ENCODE assay signal across 9 mouse cellular contexts in genomic region chr10:61051993-61052613, GRCm38 (mm10). TPM values are rescaled to one million over a fixed set of nuclear protein-coding genes. Genes with fewer than 3 reads are reported as not detected.
DNase-seq lines count a peak whose midpoint lies in the region; ATAC-seq and TF ChIP-seq lines count a peak whose summit lies in the region.
"Had no signal": no experiment of that assay in that cellular context is flagged by ENCODE, and none has a peak within 500 bp of the region (broad histone marks: within the 10 kb centered on the region; RNA-seq: fewer than 3 reads in every experiment).

No protein-coding gene starts in this region.

- WGBS in heart, adult 2 months: 56% methylated on average over 14 of the region's 14 CpGs
- 60% methylated on average over 14 of the region's 14 CpGs for WGBS in hindbrain, embryonic 13.5 days

- no peak for TF ChIP-seq POLR2A in heart, adult 2 months (IDR thresholded peaks at IDR 0.05; ENCODE audit: insufficient read depth, low read depth, low read length)

- H3K27me3 ChIP-seq in heart, adult 2 months (ENCODE audit: control insufficient read depth, insufficient read depth, low read length): no peaks in the 10 kb centered on the region
- peaks cover 35% of the 10 kb centered on the region for H3K27me3 ChIP-seq in hindbrain, embryonic 13.5 days

- TF ChIP-seq CTCF in heart, adult 2 months (IDR thresholded peaks at IDR 0.05): peak; percentile 99

- DNase-seq in heart, adult 2 months: peak; percentile 54 to 66
- DNase-seq in heart, postnatal 25 days (ENCODE audit: low spot score): no peak
- DNase-seq in c-Kit-positive CD71-negative TER-119-negative erythroid progenitor cells, embryonic 14.5 days (ENCODE audit: low read depth): peak; percentile 39
- DNase-seq in fibroblast of lung, adult 2 months (ENCODE audit: low read depth): peak; percentile 31
- peak; percentile 32 to 66 for DNase-seq in layer of hippocampus, postnatal 36 days
- peak; percentile 58 for DNase-seq in right cerebral cortex, postnatal 25 days

- H3K36me3 ChIP-seq in heart, adult 2 months (ENCODE audit: control insufficient read depth, insufficient read depth, low read length): no peaks in the 10 kb centered on the region
- H3K36me3 ChIP-seq in hindbrain, embryonic 13.5 days: no peaks in the 10 kb centered on the region
- H3K36me3 ChIP-seq: G1E had no signal

- peak; percentile 84; the same call in 1 of the 2 replicates for TF ChIP-seq EP300 in heart, adult 2 months (IDR thresholded peaks at IDR 0.05; ENCODE audit: insufficient read depth, low read depth, low read length)

- H3K4me2 ChIP-seq in hindbrain, embryonic 13.5 days: no peak overlapping the region

- peak; percentile 69; the same call in 1 of the 2 replicates for ATAC-seq in hindbrain, embryonic 13.5 days (ENCODE audit: low FRiP score)
- peak; percentile 85 for ATAC-seq in megakaryocyte-erythroid progenitor cell, adult 5-6 weeks (replicated peaks; ENCODE audit: low FRiP score, low TSS enrichment, poor library complexity, severe bottlenecking)

- no peaks in the 10 kb centered on the region for H3K79me2 ChIP-seq in heart, adult 2 months (replicated peaks; ENCODE audit: control insufficient read depth, insufficient read depth, low read length)

- no peaks in the 10 kb centered on the region for H3K4me1 ChIP-seq in heart, adult 2 months (ENCODE audit: control insufficient read depth, insufficient read depth, low read length)
- H3K4me1 ChIP-seq in hindbrain, embryonic 13.5 days (replicated peaks): no peaks in the 10 kb centered on the region

- intact Hi-C loops in heart, adult 2 months (cut with DNase I): loop anchor here (1.0 to 2.0 kb wide), 2 partner anchors 217 to 274 kb away; no protein-coding TSS in a partner anchor
- intact Hi-C loops in heart, postnatal 25 days (cut with DNase I): loop anchor here (1.0 kb wide), 2 partner anchors 217 to 273 kb away; no protein-coding TSS in a partner anchor

- H3K9ac ChIP-seq in heart, adult 2 months (ENCODE audit: low read depth, low read length): no peak overlapping the region
- no peak overlapping the region for H3K9ac ChIP-seq in hindbrain, embryonic 13.5 days

- H3K27ac ChIP-seq in heart, adult 2 months: no peak overlapping the region
- no peak overlapping the region for H3K27ac ChIP-seq in hindbrain, embryonic 13.5 days

- H3K9me3 ChIP-seq in hindbrain, embryonic 13.5 days: peaks cover 3% of the 10 kb centered on the region; the same call in 1 of the 2 replicates

- no peak overlapping the region for H3K4me3 ChIP-seq in heart, adult 2 months
- H3K4me3 ChIP-seq in hindbrain, embryonic 13.5 days: no peak overlapping the region

RNA-seq across cellular contexts. Expression of gene Pcbd1, which starts 37.0 kb away (rescaled TPM):
- total RNA-seq in heart, adult 2 months (2021): under 1 TPM; 0.50 to 0.86 TPM
- polyA plus RNA-seq in heart, adult 2 months (2012; rRNA removed): 1.8 and 2.5 TPM in 2 replicates
- 1 to 10 TPM in 1 of 2 experiments, under 1 TPM in 1; 0.78 to 1.4 TPM for total RNA-seq in heart, postnatal 25 days (2021)
- polyA plus RNA-seq in hindbrain, embryonic 13.5 days (2015; fragmentation: Nextera tagmentation; extraction: Ambion mirVana): 28.8 and 31.5 TPM in 2 replicates
- 10 to 100 TPM; 12.6 to 15.1 TPM for total RNA-seq in layer of hippocampus, postnatal 36 days (2021)
- 6.0 and 9.8 TPM in 2 replicates for total RNA-seq in megakaryocyte-erythroid progenitor cell, adult 5-6 weeks (2014; fragmentation: Nextera tagmentation)
- total RNA-seq in megakaryocyte-erythroid progenitor cell, adult 5-6 weeks (2017): 1.9 TPM in 1 of 2 replicates, not detected in the other
- total RNA-seq: G1E had no signal
- polyA plus RNA-seq: G1E had no signal
